8 mouse cellular contexts compared by ENCODE assay signal in genomic region chr6:51383769-51384755, GRCm38 (mm10). TPM values are rescaled to one million over a fixed set of nuclear protein-coding genes. Genes with fewer than 3 reads are reported as not detected.
DNase-seq lines count a peak whose midpoint lies in the region; ATAC-seq and TF ChIP-seq lines count a peak whose summit lies in the region.

No protein-coding gene starts in this region.

- no peak for TF ChIP-seq POLR2A in cortical plate, adult 2 months (IDR thresholded peaks at IDR 0.05; ENCODE audit: extremely low read depth, insufficient read depth, low read length)

- H3K27ac ChIP-seq in cortical plate, adult 2 months (ENCODE audit: insufficient read depth, low read length): no peak overlapping the region

- intact Hi-C loops in gastrocnemius, postnatal 14 days (cut with DNase I; ENCODE audit: low total_unique reads): loop anchor here (2.0 kb wide), 1 partner anchor 197 kb away; no protein-coding TSS in a partner anchor
- intact Hi-C loops in left cerebral cortex, postnatal 10 days (cut with DNase I): loop anchor here (5.0 kb wide), 2 partner anchors 83 to 473 kb away; partner anchors contain the start of gene Hnrnpa2b1

- ATAC-seq in inflammation-experienced regulatory T-cells, adult 6 months: peak; percentile 64
- peak; percentile 74 for ATAC-seq in megakaryocyte-erythroid progenitor cell, adult 5-6 weeks (replicated peaks; ENCODE audit: low FRiP score, low TSS enrichment, poor library complexity, severe bottlenecking)

- no peaks in the 10 kb centered on the region for H3K4me1 ChIP-seq in cortical plate, adult 2 months (ENCODE audit: control insufficient read depth, insufficient read depth, low read length)

- TF ChIP-seq CTCF in cortical plate, adult 2 months (IDR thresholded peaks at IDR 0.05; ENCODE audit: extremely low read depth, insufficient read depth, low read length): peak; percentile 79

- DNase-seq in adipocyte (ENCODE audit: low spot score): peak; percentile 99
- peak; percentile 81 for DNase-seq in gastrocnemius, postnatal 14 days
- peak; percentile 86 to 91 for DNase-seq in left cerebral cortex, postnatal 10 days (ENCODE audit: extremely low spot score in 1 of 2, low spot score in 2 of 2)
- DNase-seq in right cerebral cortex, postnatal 14 days: peak; percentile 94
- DNase-seq in urinary bladder, postnatal 36 days (ENCODE audit: low spot score in 2 of 2): peak; percentile 74 to 86

- H3K4me3 ChIP-seq in cortical plate, adult 2 months (ENCODE audit: insufficient read depth, low read length): no peak overlapping the region

RNA-seq across cellular contexts. Expression of gene Nfe2l3, which starts 48.4 kb away (rescaled TPM):
- 3.3 and 3.8 TPM in 2 replicates for polyA plus RNA-seq in cortical plate, adult 2 months (2012; rRNA removed)
- under 1 TPM in 1 of 2 experiments, not detected in 1; 0.08 TPM for total RNA-seq in gastrocnemius, postnatal 14 days (2021)
- polyA plus RNA-seq in inflammation-experienced regulatory T-cells, adult 6 months (2017; shearing (Covaris generic)): under 1 TPM; 0.54 to 0.87 (median 0.55) TPM
- total RNA-seq in left cerebral cortex, postnatal 10 days (2021): 1 to 10 TPM; 4.4 to 6.9 TPM
- not detected in 2 replicates for total RNA-seq in megakaryocyte-erythroid progenitor cell, adult 5-6 weeks (2014; fragmentation: Nextera tagmentation)
- not detected in 2 replicates for total RNA-seq in megakaryocyte-erythroid progenitor cell, adult 5-6 weeks (2017)

Comparison
In these comparisons a context has a peak if more than half of its experiments do, and no peak if none do; other contexts are left out.
1. RNA of gene Nfe2l3, which starts 48.4 kb away (total RNA-seq): 4.4 to 6.9 TPM in left cerebral cortex, postnatal 10 days; 0.08 TPM in gastrocnemius, postnatal 14 days and not detected in megakaryocyte-erythroid progenitor cell, adult 5-6 weeks; every median in the first group is over 4 times any median in the second.
2. Peak in every context shown above with its lines, with median percentiles within 50 percentile points of each other: DNase-seq.